Mouse (Mus musculus) erythroblast, embryonic 14.5 days (primary cell): ENCODE measurements around the gene Fgfr2.

Source experiments
- GATA1 ChIP-seq: IDR thresholded peaks from 2 replicates; pipeline ENCODE4 v1.6.1; 2012; ENCODE audit warnings: low read length, inconsistent platforms, mixed read lengths
- TAL1 ChIP-seq: IDR thresholded peaks from 3 replicates; pipeline ENCODE4 v1.6.1; 2012; ENCODE audit warnings: low read length, inconsistent platforms, mixed read lengths

DNA sequence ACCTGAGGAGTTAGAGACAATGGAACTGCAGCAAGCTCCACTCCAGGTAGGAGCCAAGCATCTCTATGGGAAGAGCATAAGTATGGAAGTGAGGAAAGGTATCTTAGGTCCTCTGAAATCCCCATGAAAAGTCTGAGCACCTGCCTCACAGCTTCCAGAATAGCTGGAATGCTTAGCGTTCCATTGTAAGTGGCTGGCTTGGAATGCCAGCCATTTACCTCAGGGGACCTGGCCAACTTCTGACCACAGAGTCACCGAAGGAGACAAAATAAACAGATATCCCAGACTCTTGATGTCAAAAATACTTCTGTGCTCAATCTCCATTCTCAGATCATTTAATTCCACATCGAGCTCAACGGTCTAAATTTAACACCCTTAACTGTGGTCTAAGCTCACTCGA lies 2946.1 kb downstream of the Fgfr2 start:
- TF ChIP-seq TAL1 (no peak), GATA1 (no peak)
